Mouse (Mus musculus): ENCODE data around the gene Chrna10.

DNA sequence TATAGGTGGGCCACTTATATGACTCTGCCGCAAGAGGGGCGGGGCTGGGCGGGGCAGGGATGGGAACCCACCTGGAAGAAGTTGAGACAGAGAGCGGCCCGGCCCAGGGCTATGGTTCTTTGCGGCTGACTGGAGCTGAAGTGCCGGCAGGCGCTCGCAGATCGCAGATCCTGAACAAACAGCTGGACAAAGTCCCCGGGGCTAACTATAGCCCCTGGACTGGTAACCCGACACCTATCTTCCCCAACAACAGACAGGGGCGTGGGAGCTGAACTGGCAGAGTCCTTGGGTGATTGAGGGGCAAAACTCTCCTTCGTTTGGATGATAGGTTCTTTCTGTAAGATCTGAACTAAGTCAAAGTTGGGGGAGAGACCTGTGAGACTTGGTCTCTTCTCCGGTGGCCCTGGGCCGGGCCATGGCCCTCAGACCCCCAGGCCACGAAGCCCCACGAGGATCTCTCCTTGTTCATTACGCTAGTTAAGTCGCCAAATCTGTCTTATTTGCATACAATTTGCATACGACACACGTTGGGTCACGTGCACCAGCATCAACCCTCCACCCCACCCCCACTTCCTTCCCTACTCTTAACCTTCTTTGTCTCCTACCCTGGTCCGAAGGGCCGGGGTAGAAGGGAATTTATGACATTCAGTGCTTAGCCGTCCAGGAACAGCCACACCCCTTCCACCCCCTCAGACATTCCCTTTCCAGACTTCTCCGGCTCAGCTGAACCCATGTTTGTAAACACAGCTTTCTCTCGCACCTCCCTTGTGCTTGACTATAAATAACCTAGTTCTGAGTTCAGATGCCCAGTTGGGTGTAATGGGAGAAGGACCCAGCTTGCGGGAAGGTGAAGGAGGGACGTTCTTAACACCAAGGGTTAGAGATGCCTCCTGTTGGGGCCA is 16.6 kb downstream of the Chrna10 start:
- TF ChIP-seq CTCF (IDR thresholded peaks at IDR 0.05; ENCODE audit: low read depth, low read length) (no peak), GATA1 (IDR thresholded peaks at IDR 0.05; ENCODE audit: borderline replicate concordance, low read length) (no peak)
